ENCODE assay signal across 17 mouse cellular contexts in genomic region chr13:54328029-54328428, GRCm38 (mm10). TPM values are rescaled to one million over a fixed set of nuclear protein-coding genes. Genes with fewer than 3 reads are reported as not detected.
DNase-seq lines count a peak whose midpoint lies in the region; ATAC-seq lines count a peak whose summit lies in the region.
"Had no signal": no experiment of that assay in that cellular context is flagged by ENCODE, and none has a peak within 500 bp of the region (broad histone marks: within the 10 kb centered on the region; RNA-seq: fewer than 3 reads in every experiment).

No protein-coding gene starts in this region.

- no peak overlapping the region for H3K4me2 ChIP-seq in hindbrain, embryonic 11.5 days (replicated peaks; ENCODE audit: low read depth, low read length)
- H3K4me2 ChIP-seq in hindbrain, embryonic 16.5 days (ENCODE audit: low read length), result no peak overlapping the region
- H3K4me2 ChIP-seq in forebrain, embryonic 12.5 days, result 0 out of 2 replicates have a peak overlapping the region, but pooled peaks have one; percentile 8
- no peak overlapping the region for H3K4me2 ChIP-seq in midbrain, embryonic 13.5 days (replicated peaks)

- no peak overlapping the region for H3K9ac ChIP-seq in hindbrain, embryonic 11.5 days (ENCODE audit: low read depth, low read length)
- no peak overlapping the region for H3K9ac ChIP-seq in hindbrain, embryonic 16.5 days (ENCODE audit: low read depth, low read length)
- H3K9ac ChIP-seq in forebrain, embryonic 12.5 days, result no peak overlapping the region
- H3K9ac ChIP-seq in midbrain, embryonic 13.5 days (replicated peaks), result no peak overlapping the region

- 0 out of 2 replicates have a peak overlapping the region, but pooled peaks have one; percentile 1 for H3K27ac ChIP-seq in hindbrain, embryonic 11.5 days (ENCODE audit: low read depth, low read length)
- H3K27ac ChIP-seq in hindbrain, embryonic 16.5 days (ENCODE audit: low read depth, low read length), result no peak overlapping the region; the same call in 1 of the 2 replicates
- peak overlapping the region; percentile 67 for H3K27ac ChIP-seq in forebrain, embryonic 12.5 days
- H3K27ac ChIP-seq in midbrain, embryonic 13.5 days, result peak overlapping the region; percentile 76

- no peak for DNase-seq in hindbrain, embryonic 11.5 days (ENCODE audit: low spot score)
- DNase-seq in 3T3-L1 (ENCODE audit: low read depth, low spot score), result peak; percentile 12
- DNase-seq in cerebellum, postnatal 14 days, result no peak
- DNase-seq in spleen, postnatal 4 days (ENCODE audit: low spot score in 2 of 2), result no peak
- DNase-seq: adrenal gland, postnatal 36 days; cerebellum, postnatal 10 days; gastrocnemius, postnatal 14 days; kidney, adult 8-10 months; kidney, postnatal 25 days; liver; lung, adult 18-20 months; retina, postnatal 1 day; right cerebral cortex, postnatal 4 days; thymus, adult 18-20 months had no signal

- H3K4me1 ChIP-seq in hindbrain, embryonic 11.5 days (replicated peaks; ENCODE audit: control insufficient read depth, insufficient read depth, low read length), result peaks cover 19% of the 10 kb centered on the region
- peaks cover 34% of the 10 kb centered on the region for H3K4me1 ChIP-seq in hindbrain, embryonic 16.5 days (ENCODE audit: control insufficient read depth, insufficient read depth, low read depth, low read length)
- peaks cover 89% of the 10 kb centered on the region for H3K4me1 ChIP-seq in forebrain, embryonic 12.5 days
- H3K4me1 ChIP-seq in midbrain, embryonic 13.5 days (replicated peaks), result peaks cover 90% of the 10 kb centered on the region

- no peak for ATAC-seq in hindbrain, embryonic 11.5 days (ENCODE audit: low FRiP score)
- no peak for ATAC-seq in hindbrain, embryonic 16.5 days
- ATAC-seq in forebrain, embryonic 12.5 days (ENCODE audit: low FRiP score), result no peak
- no peak for ATAC-seq in midbrain, embryonic 13.5 days

- H3K27me3 ChIP-seq in hindbrain, embryonic 11.5 days (ENCODE audit: control insufficient read depth, insufficient read depth, low read length), result no peaks in the 10 kb centered on the region
- no peaks in the 10 kb centered on the region for H3K27me3 ChIP-seq in hindbrain, embryonic 16.5 days (replicated peaks; ENCODE audit: control insufficient read depth, insufficient read depth, low read length)
- no peaks in the 10 kb centered on the region for H3K27me3 ChIP-seq in forebrain, embryonic 12.5 days
- H3K27me3 ChIP-seq in midbrain, embryonic 13.5 days, result no peaks in the 10 kb centered on the region

- H3K36me3 ChIP-seq in hindbrain, embryonic 11.5 days (ENCODE audit: control insufficient read depth, insufficient read depth, low read length), result no peaks in the 10 kb centered on the region
- no peaks in the 10 kb centered on the region for H3K36me3 ChIP-seq in hindbrain, embryonic 16.5 days (ENCODE audit: control insufficient read depth, insufficient read depth, low read length)
- H3K36me3 ChIP-seq in forebrain, embryonic 12.5 days (replicated peaks), result no peaks in the 10 kb centered on the region
- H3K36me3 ChIP-seq in midbrain, embryonic 13.5 days, result no peaks in the 10 kb centered on the region

- no peaks in the 10 kb centered on the region for H3K9me3 ChIP-seq in hindbrain, embryonic 11.5 days (ENCODE audit: control insufficient read depth, low read length)
- no peaks in the 10 kb centered on the region for H3K9me3 ChIP-seq in hindbrain, embryonic 16.5 days (ENCODE audit: control insufficient read depth, low read length)
- no peaks in the 10 kb centered on the region for H3K9me3 ChIP-seq in forebrain, embryonic 12.5 days
- H3K9me3 ChIP-seq in midbrain, embryonic 13.5 days, result no peaks in the 10 kb centered on the region

- no peak overlapping the region for H3K4me3 ChIP-seq in hindbrain, embryonic 11.5 days (ENCODE audit: low read depth, low read length)
- no peak overlapping the region for H3K4me3 ChIP-seq in hindbrain, embryonic 16.5 days (ENCODE audit: low read length)
- no peak overlapping the region for H3K4me3 ChIP-seq in forebrain, embryonic 12.5 days (replicated peaks)
- no peak overlapping the region for H3K4me3 ChIP-seq in midbrain, embryonic 13.5 days (replicated peaks)

- WGBS in hindbrain, embryonic 11.5 days, result 74% methylated on average over 1 of the region's 1 CpGs
- 33% methylated on average over 1 of the region's 1 CpGs for WGBS in hindbrain, embryonic 16.5 days
- WGBS in forebrain, embryonic 12.5 days, result 63% methylated on average over 1 of the region's 1 CpGs
- 57% methylated on average over 1 of the region's 1 CpGs for WGBS in midbrain, embryonic 13.5 days

RNA-seq across cellular contexts. Expression of gene Cplx2, which starts 43.1 kb away (rescaled TPM):
- polyA plus RNA-seq in hindbrain, embryonic 11.5 days (2014; fragmentation: Nextera tagmentation; extraction: Ambion mirVana), result 12.7 and 13.0 TPM in 2 replicates
- 36.6 and 41.9 TPM in 2 replicates for polyA plus RNA-seq in hindbrain, embryonic 16.5 days (2015; fragmentation: Nextera tagmentation; extraction: Ambion mirVana)
- polyA plus RNA-seq in forebrain, embryonic 12.5 days (2016; fragmentation: Nextera tagmentation; extraction: Ambion mirVana), result 14.9 and 15.5 TPM in 2 replicates
- 28.0 and 31.0 TPM in 2 replicates for polyA plus RNA-seq in midbrain, embryonic 13.5 days (2015; fragmentation: Nextera tagmentation; extraction: Ambion mirVana)
